Mouse (Mus musculus) C2C12 (cell line): Measurements from ENCODE around the gene Slc1a7.

Experiments
- CTCF ChIP-seq: IDR thresholded peaks from one replicate; pipeline ENCODE4 v1.5.1; 2011; ENCODE audit not compliant: control insufficient read depth, insufficient read depth, insufficient read length
- MAX ChIP-seq: IDR thresholded peaks from one replicate; pipeline ENCODE4 v1.6.1; 2011; ENCODE audit warnings: mild to moderate bottlenecking, control low read depth
- MYOD1 ChIP-seq: IDR thresholded peaks from one replicate; pipeline ENCODE4 v1.6.1; 2011; ENCODE audit warnings: low read depth; ENCODE audit not compliant: control insufficient read depth, insufficient read length
- MYOG ChIP-seq: IDR thresholded peaks from one replicate; pipeline ENCODE4 v1.6.1; 2011; ENCODE audit not compliant: control insufficient read depth, insufficient read length; ENCODE audit errors: extremely low read depth
- USF1 ChIP-seq: IDR thresholded peaks from one replicate; pipeline ENCODE4 v1.6.1; 2011; ENCODE audit warnings: low read depth, mild to moderate bottlenecking, control low read depth, moderate library complexity

GRCm38 (mm10) chr4:107921152-107921695, 46.9 kb upstream of the Slc1a7 start:
- TF ChIP-seq CTCF, result no peak
- TF ChIP-seq MYOD1, result no peak
- no peak for TF ChIP-seq MAX
- no peak for TF ChIP-seq MYOG
- TF ChIP-seq USF1, result no peak
